Mouse (Mus musculus): Measurements from ENCODE around the gene Wnk4. TPM values are rescaled to one million over a fixed set of nuclear protein-coding genes. Genes with fewer than 3 reads are reported as not detected.
A peak's percentile ranks its signal among the peaks of the same experiment; 100 is the strongest.
"Not testable (repeated sequence)": the region's sequence is repeated elsewhere in the genome, so short reads cannot be mapped to it uniquely, and the experiment has no call there.

The Wnk4 gene
- total RNA-seq, 2 experiments from 2014 or later, result 5.7 to 7.6 TPM

- no peak for DNase-seq
- intact Hi-C loops (cut with DNase I), result no loop called here
Observed at GRCm38 (mm10) chr11:101311083-101311482, 50.7 kb downstream of the Wnk4 start.

GRCm38 (mm10) chr11:101312150-101312549 lies 51.8 kb downstream of the Wnk4 start:
- no peak for DNase-seq
- intact Hi-C loops (cut with DNase I), result no loop called here

- intact Hi-C loops (cut with DNase I), result no loop called here
- no peak for DNase-seq
Observed at GRCm38 (mm10) chr11:101314567-101314966, 54.2 kb downstream of the Wnk4 start.

GRCm38 (mm10) chr11:101315082-101315650 lies 54.8 kb downstream of the Wnk4 start:
- intact Hi-C loops (cut with DNase I), result no loop called here
- DNase-seq, result no peak

GRCm38 (mm10) chr11:101315665-101316500 lies 55.5 kb downstream of the Wnk4 start, which contains the start of gene Psme3:
TSS of gene Psme3 (plus strand) at chr11:101316213.
- intact Hi-C loops (cut with DNase I), result no loop called here
- DNase-seq, result peak; percentile 95 to 96

GRCm38 (mm10) chr11:101316501-101316917 lies 56.1 kb downstream of the Wnk4 start:
- DNase-seq, result no peak
- intact Hi-C loops (cut with DNase I), result no loop called here

GRCm38 (mm10) chr11:101323609-101324008 lies 63.2 kb downstream of the Wnk4 start:
- intact Hi-C loops (cut with DNase I), result loop anchor here (1.0 kb wide), 1 partner anchor 72 kb away; no protein-coding TSS in a partner anchor
- DNase-seq, result peak; percentile 84 to 88

GRCm38 (mm10) chr11:101324763-101325162 lies 64.4 kb downstream of the Wnk4 start, which contains the start of gene Aoc2:
TSS of gene Aoc2 (plus strand) at chr11:101325063.
- no peak for DNase-seq
- intact Hi-C loops (cut with DNase I), result no loop called here

GRCm38 (mm10) chr11:101325201-101325600 lies 64.8 kb downstream of the Wnk4 start:
- DNase-seq; intact Hi-C loops (cut with DNase I): not testable (repeated sequence)

GRCm38 (mm10) chr11:101326147-101326546 lies 65.8 kb downstream of the Wnk4 start:
- intact Hi-C loops (cut with DNase I), result no loop called here
- DNase-seq, result no peak

Other genes with a start within 250 kb of the Wnk4 start
- 1 to 10 TPM; 9.9 to 10.0 TPM for gene Naglu, start 190.6 kb upstream of the Wnk4 start, total RNA-seq (2021)
- under 1 TPM in 1 of 2 experiments, not detected in 1; 0.45 TPM for gene Hsd17b1, start 182.2 kb upstream of the Wnk4 start, total RNA-seq (2021)
- gene Coasy, start 178.0 kb upstream of the Wnk4 start, total RNA-seq (2021), result 10 to 100 TPM; 18.7 to 21.4 TPM
- gene Mlx, start 173.3 kb upstream of the Wnk4 start, total RNA-seq (2021), result 10 to 100 TPM; 14.1 to 18.1 TPM
- gene Psmc3ip, start 165.1 kb upstream of the Wnk4 start, total RNA-seq (2021), result 1 to 10 TPM; 5.0 to 5.6 TPM
- gene Retreg3, start 140.7 kb upstream of the Wnk4 start, total RNA-seq (2021), result 10 to 100 TPM; 37.6 to 41.6 TPM
- 10 to 100 TPM; 27.0 to 31.1 TPM for gene Tubg1, start 140.6 kb upstream of the Wnk4 start, total RNA-seq (2021)
- gene Tubg2, start 104.7 kb upstream of the Wnk4 start, total RNA-seq (2021), result 1 to 10 TPM; 3.4 to 3.5 TPM
- 1 to 10 TPM; 1.8 to 2.1 TPM for gene Cntnap1, start 90.0 kb upstream of the Wnk4 start, total RNA-seq (2021)
- 10 to 100 TPM; 23.6 to 28.3 TPM for gene Plekhh3, start 89.2 kb upstream of the Wnk4 start, total RNA-seq (2021)
- gene Ccr10, start 85.1 kb upstream of the Wnk4 start, total RNA-seq (2021), result under 1 TPM; 0.14 to 0.20 TPM
- 10 to 100 TPM; 20.5 to 22.5 TPM for gene Ezh1, start 34.1 kb upstream of the Wnk4 start, total RNA-seq (2021)
- gene Ramp2, start 14.5 kb upstream of the Wnk4 start, total RNA-seq (2021), result 100 to 1,000 TPM; 146 to 180 TPM
- 100 to 1,000 TPM in 1 of 2 experiments, 10 to 100 TPM in 1; 97.5 to 111 TPM for gene Vps25, start 6.9 kb upstream of the Wnk4 start, total RNA-seq (2021)
- under 1 TPM; 0.14 to 0.57 TPM for gene Cntd1, start 18.4 kb downstream of the Wnk4 start, total RNA-seq (2021)
- 10 to 100 TPM; 84.2 to 92.6 TPM for gene Coa3, start 18.5 kb downstream of the Wnk4 start, total RNA-seq (2021)
- 100 to 1,000 TPM in 1 of 2 experiments, 10 to 100 TPM in 1; 94.3 to 109 TPM for gene Becn1, start 41.7 kb downstream of the Wnk4 start, total RNA-seq (2021)
- gene Psme3, start 55.6 kb downstream of the Wnk4 start, total RNA-seq (2021), result 10 to 100 TPM; 74.9 to 90.0 TPM
- gene Aoc2, start 64.5 kb downstream of the Wnk4 start, total RNA-seq (2021), result 1 to 10 TPM; 2.5 to 3.1 TPM
- 10 to 100 TPM; 39.0 to 49.9 TPM for gene Aoc3, start 70.0 kb downstream of the Wnk4 start, total RNA-seq (2021)
- gene G6pc, start 107.0 kb downstream of the Wnk4 start, total RNA-seq (2021), result not detected
- gene Aarsd1, start 157.0 kb downstream of the Wnk4 start, total RNA-seq (2021), result 10 to 100 TPM; 17.9 to 19.2 TPM
- gene Gm27029, start 164.2 kb downstream of the Wnk4 start, total RNA-seq (2021), result 1 to 10 TPM; 4.3 to 6.1 TPM
- gene Rundc1, start 164.5 kb downstream of the Wnk4 start, total RNA-seq (2021), result 10 to 100 TPM; 11.1 to 12.4 TPM
- 10 to 100 TPM; 37.4 to 39.7 TPM for gene Ptges3l, start 164.8 kb downstream of the Wnk4 start, total RNA-seq (2021)
- gene Rpl27, start 181.7 kb downstream of the Wnk4 start, total RNA-seq (2021), result 10 to 100 TPM; 63.3 to 68.3 TPM
- gene Ifi35, start 187.8 kb downstream of the Wnk4 start, total RNA-seq (2021), result 10 to 100 TPM; 12.9 to 13.7 TPM
- 1 to 10 TPM; 6.5 to 8.4 TPM for gene Rnd2, start 204.4 kb downstream of the Wnk4 start, total RNA-seq (2021)
- 10 to 100 TPM; 50.1 to 50.4 TPM for gene Vat1, start 205.7 kb downstream of the Wnk4 start, total RNA-seq (2021)

Data from heart, postnatal 10 days (tissue).